Mouse (Mus musculus) bone marrow, adult 2 months (tissue): Measurements from ENCODE around the gene Chst11. TPM values are rescaled to one million over a fixed set of nuclear protein-coding genes. Genes with fewer than 3 reads are reported as not detected.

Source experiments
- H3K27ac ChIP-seq: fragments of 200-500 bp; 2 replicates; pipeline ENCODE4 v1.5.1; 2012; ENCODE audit warnings: low read depth, mild to moderate bottlenecking, control low read depth, inconsistent platforms, low read length; ENCODE audit not compliant: control insufficient read depth, poor library complexity, insufficient read depth
- H3K4me1 ChIP-seq: fragments of 200-500 bp; 2 replicates; pipeline ENCODE4 v1.6.1; 2011; ENCODE audit warnings: low read length; ENCODE audit not compliant: control insufficient read depth, insufficient read depth
- H3K4me3 ChIP-seq: fragments of 200-500 bp; replicated peaks from 2 replicates; pipeline ENCODE3; 2011; ENCODE audit warnings: mild to moderate bottlenecking, low read depth, low read length, control low read depth; ENCODE audit not compliant: control insufficient read depth
- CTCF ChIP-seq: fragments of 200-500 bp; IDR thresholded peaks from 2 replicates; pipeline ENCODE4 v1.5.1; 2011; ENCODE audit warnings: low read length, control low read depth; ENCODE audit not compliant: control insufficient read depth, insufficient read depth
- POLR2A ChIP-seq: fragments of 200-500 bp; IDR thresholded peaks from 2 replicates; pipeline ENCODE4 v1.6.1; 2011; ENCODE audit warnings: low read depth, mild to moderate bottlenecking, control low read depth, low read length, borderline replicate concordance; ENCODE audit not compliant: control insufficient read depth
- WGBS: fragments of 180-500 bp; shearing (Covaris S2); methylation state at CpG from one replicate; pipeline ENCODE4 v1.1.7; 2018; 5-methylcytosine and 5-hydroxymethylcytosine counted together
- polyA plus RNA-seq: library from polyadenylated mRNA; stranded (reverse); fragments of >200 nt; gene quantifications from 2 replicates; pipeline ENCODE4 v1.2.4, GENCODE M21; 2011; ENCODE audit warnings: low replicate concordance; ENCODE audit not compliant: missing spikeins, insufficient read depth, insufficient read length

The Chst11 gene
- polyA plus RNA-seq, 1 experiment: 6.4 TPM

GRCm38 (mm10) chr10:83228626-83229025 lies 243.3 kb downstream of the Chst11 start:
- WGBS: 72% methylated on average over 4 of the region's 4 CpGs
- TF ChIP-seq POLR2A: no peak
- TF ChIP-seq CTCF: no peak
- no peaks in the 10 kb centered on the region for H3K4me1 ChIP-seq
- no peak overlapping the region for H3K27ac ChIP-seq
- H3K4me3 ChIP-seq: no peak overlapping the region

GRCm38 (mm10) chr10:83233967-83234366 lies 248.7 kb downstream of the Chst11 start:
- Histone ChIP-seq H3K4me3 (no peak overlapping the region), H3K27ac (no peak overlapping the region), H3K4me1 (no peaks in the 10 kb centered on the region)
- TF ChIP-seq CTCF: no peak
- TF ChIP-seq POLR2A: no peak
- 22% methylated on average over 3 of the region's 3 CpGs for WGBS

GRCm38 (mm10) chr10:83234391-83234790 lies 249.1 kb downstream of the Chst11 start:
- Histone ChIP-seq H3K4me1 (no peaks in the 10 kb centered on the region), H3K27ac (no peak overlapping the region), H3K4me3 (no peak overlapping the region)
- TF ChIP-seq CTCF: no peak
- no peak for TF ChIP-seq POLR2A
- WGBS: 57% methylated on average over 4 of the region's 4 CpGs

GRCm38 (mm10) chr10:83242106-83242686 lies 256.9 kb downstream of the Chst11 start:
- TF ChIP-seq POLR2A: no peak
- TF ChIP-seq CTCF: no peak
- Histone ChIP-seq H3K4me1 (no peaks in the 10 kb centered on the region), H3K4me3 (no peak overlapping the region), H3K27ac (no peak overlapping the region)
- 83% methylated on average over 11 of the region's 11 CpGs for WGBS

- Histone ChIP-seq H3K4me3 (no peak overlapping the region), H3K27ac (no peak overlapping the region), H3K4me1 (no peaks in the 10 kb centered on the region)
- 89% methylated on average over 6 of the region's 6 CpGs for WGBS
- TF ChIP-seq CTCF: no peak
- no peak for TF ChIP-seq POLR2A
These were observed 258.8 kb downstream of the Chst11 start for GRCm38 (mm10) chr10:83244131-83244530.

Other genes with a start within 250 kb of the Chst11 start
- gene Nfyb, start 221.4 kb upstream of the Chst11 start, polyA plus RNA-seq: 27.1 and 40.3 TPM in 2 replicates
- 13.1 and 20.2 TPM in 2 replicates for gene Txnrd1, start 151.5 kb upstream of the Chst11 start, polyA plus RNA-seq
- 2.0 and 5.8 TPM in 2 replicates for gene Eid3, start 118.9 kb upstream of the Chst11 start, polyA plus RNA-seq